Mouse (Mus musculus): ENCODE results near the gene Jag2.

GRCm38 (mm10) chr12:112951150-112951842 is 21.7 kb upstream of the Jag2 start:
- no peak for TF ChIP-seq CTCF (IDR thresholded peaks at IDR 0.05; ENCODE audit: low read depth)
- no peak for TF ChIP-seq EP300 (IDR thresholded peaks at IDR 0.05; ENCODE audit: low read depth)

Measured in liver, postnatal 0 days (tissue).